Mouse (Mus musculus) heart, adult 2 months (tissue): Measurements from ENCODE around the gene Ccdc142. TPM values are rescaled to one million over a fixed set of nuclear protein-coding genes. Genes with fewer than 3 reads are reported as not detected.

Experiments used
- DNase-seq, 2 experiments: peaks; one replicate each; pipeline ENCODE4 v3.0.0; 2021
- H3K27ac ChIP-seq: fragments of 200-600 bp; 2 replicates; pipeline ENCODE4 v1.8.1; 2022
- H3K27me3 ChIP-seq: fragments of 200-500 bp; 2 replicates; pipeline ENCODE4 v1.6.1; 2012; ENCODE audit warnings: mild to moderate bottlenecking, low read length, inconsistent platforms, mixed read lengths; ENCODE audit not compliant: control insufficient read depth, insufficient read depth
- H3K36me3 ChIP-seq: fragments of 200-500 bp; 2 replicates; pipeline ENCODE4 v1.6.1; 2012; ENCODE audit warnings: low read length, inconsistent platforms; ENCODE audit not compliant: control insufficient read depth, insufficient read depth
- H3K4me1 ChIP-seq: fragments of 200-500 bp; 2 replicates; pipeline ENCODE4 v1.6.1; 2011; ENCODE audit warnings: low read length; ENCODE audit not compliant: control insufficient read depth, insufficient read depth
- H3K4me3 ChIP-seq: fragments of 200-600 bp; 2 replicates; pipeline ENCODE4 v1.8.1; 2022
- H3K79me2 ChIP-seq: fragments of 200-500 bp; replicated peaks from 2 replicates; pipeline ENCODE4 v1.6.1; 2012; ENCODE audit warnings: mild to moderate bottlenecking, inconsistent platforms, low read length, moderate library complexity, mixed read lengths; ENCODE audit not compliant: control insufficient read depth, insufficient read depth
- H3K9ac ChIP-seq: fragments of 200-500 bp; 2 replicates; pipeline ENCODE4 v1.6.1; 2012; ENCODE audit warnings: low read depth, mild to moderate bottlenecking, control low read depth, inconsistent platforms, low read length, mixed read lengths
- CTCF ChIP-seq: fragments of 200-600 bp; IDR thresholded peaks from 2 replicates; pipeline ENCODE4 v1.8.1; 2022; ENCODE audit warnings: antibody characterized with exemption, mild to moderate bottlenecking, moderate library complexity
- EP300 ChIP-seq: fragments of 200-500 bp; IDR thresholded peaks from 2 replicates; pipeline ENCODE4 v1.6.1; 2011; ENCODE audit warnings: low read depth, low read length, control low read depth; ENCODE audit not compliant: insufficient read depth
- POLR2A ChIP-seq: fragments of 200-500 bp; IDR thresholded peaks from 2 replicates; pipeline ENCODE4 v1.6.1; 2011; ENCODE audit warnings: mild to moderate bottlenecking, low read depth, low read length, control low read depth; ENCODE audit not compliant: insufficient read depth
- WGBS: fragments of 180-500 bp; shearing (Covaris S2); methylation state at CpG from one replicate; pipeline ENCODE4 v1.1.7; 2018; 5-methylcytosine and 5-hydroxymethylcytosine counted together
- intact Hi-C: fragments of 180-260 bp; cut with DNase I; formaldehyde crosslinking; loops from one replicate; pipeline ENCODE4 v1.15.1; 2025
- polyA plus RNA-seq: library from polyadenylated mRNA; depleted of rRNA; stranded (reverse); fragments of >200 nt; gene quantifications from 2 replicates; pipeline ENCODE4 v1.2.3, GENCODE M21; 2012
- total RNA-seq, 2 experiments: library from RNA; stranded (reverse); gene quantifications; 2 replicates each; pipeline ENCODE4 v1.2.3; 2021

Ccdc142 gene
- total and polyA plus RNA-seq, 3 experiments, result 2.0 to 2.5 (median 2.4) TPM

- DNase-seq, result peak in 1 of 2 experiments; percentile 43
- H3K79me2 ChIP-seq, result no peaks in the 10 kb centered on the region
- WGBS, result 5% methylated on average over 11 of the region's 11 CpGs
- H3K4me3 ChIP-seq, result peak overlapping the region; percentile 63
- TF ChIP-seq POLR2A (no peak), CTCF (no peak), EP300 (no peak)
- intact Hi-C loops, result no loop called here
- no peaks in the 10 kb centered on the region for H3K36me3 ChIP-seq
- peaks cover 7% of the 10 kb centered on the region; the same call in 1 of the 2 replicates for H3K4me1 ChIP-seq
- peak overlapping the region; percentile 89 for H3K27ac ChIP-seq
- H3K27me3 ChIP-seq, result no peaks in the 10 kb centered on the region
- peak overlapping the region; percentile 79 for H3K9ac ChIP-seq
Observed at GRCm38 (mm10) chr6:83138056-83138455, 36.7 kb downstream of the Ccdc142 start.

- Histone ChIP-seq H3K79me2 (no peaks in the 10 kb centered on the region), H3K4me1 (peaks cover 7% of the 10 kb centered on the region; the same call in 1 of the 2 replicates), H3K36me3 (no peaks in the 10 kb centered on the region), H3K9ac (no peak overlapping the region), H3K27me3 (no peaks in the 10 kb centered on the region), H3K27ac (no peak overlapping the region), H3K4me3 (no peak overlapping the region)
- TF ChIP-seq CTCF (no peak), EP300 (no peak), POLR2A (no peak)
- intact Hi-C loops, result loop anchor here (2.0 kb wide), 1 partner anchor 19 kb away; no protein-coding TSS in a partner anchor
- 86% methylated on average over 8 of the region's 8 CpGs for WGBS
- no peak for DNase-seq
Observed at GRCm38 (mm10) chr6:83140044-83140443, 38.6 kb downstream of the Ccdc142 start.

DNA sequence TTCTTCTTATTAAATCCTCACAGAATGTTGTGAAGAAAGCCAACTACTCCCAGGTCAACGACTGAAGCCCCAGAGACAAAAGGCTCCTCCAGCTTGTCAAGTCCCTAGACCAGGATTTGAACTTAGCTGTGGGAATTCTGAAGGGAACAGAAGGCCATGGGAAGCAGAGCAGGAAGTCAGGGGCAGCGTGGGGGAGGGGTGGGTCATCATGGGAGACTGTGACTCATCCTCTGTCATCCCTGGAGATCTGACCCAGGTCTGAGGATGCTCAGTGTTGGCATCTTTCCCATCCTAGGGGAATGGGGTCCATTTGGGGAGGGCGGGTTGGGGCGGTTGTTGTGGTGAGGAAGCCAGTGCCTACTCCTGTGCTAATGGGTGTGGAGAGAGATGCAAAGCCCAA, 40.2 kb downstream of the Ccdc142 start:
- TF ChIP-seq EP300, result no peak
- 0 out of 2 replicates have a peak, but pooled peaks have one; percentile 16 for TF ChIP-seq POLR2A
- Histone ChIP-seq H3K79me2 (no peaks in the 10 kb centered on the region), H3K4me3 (peak overlapping the region; percentile 47; the same call in 1 of the 2 replicates), H3K4me1 (peaks cover 2% of the 10 kb centered on the region; the same call in 1 of the 2 replicates), H3K27ac (peak overlapping the region; percentile 49; the same call in 1 of the 2 replicates), H3K36me3 (no peaks in the 10 kb centered on the region), H3K9ac (no peak overlapping the region), H3K27me3 (no peaks in the 10 kb centered on the region)
- no peak for DNase-seq
- WGBS, result 40% methylated on average over 4 of the region's 4 CpGs
- intact Hi-C loops, result loop anchor here (2.0 kb wide), 1 partner anchor 17 kb away; no protein-coding TSS in a partner anchor

- no peaks in the 10 kb centered on the region for H3K79me2 ChIP-seq
- H3K4me3 ChIP-seq, result peak overlapping the region; percentile 47
- H3K9ac ChIP-seq, result peak overlapping the region; percentile 50; the same call in 1 of the 2 replicates
- DNase-seq, result peak; percentile 38 to 50
- H3K27me3 ChIP-seq, result no peaks in the 10 kb centered on the region
- peak overlapping the region; percentile 49 for H3K27ac ChIP-seq
- intact Hi-C loops, result no loop called here
- H3K36me3 ChIP-seq, result no peaks in the 10 kb centered on the region
- H3K4me1 ChIP-seq, result peaks cover 2% of the 10 kb centered on the region; the same call in 1 of the 2 replicates
- TF ChIP-seq CTCF (no peak), POLR2A (peak; percentile 48)
- WGBS, result 6% methylated on average over 41 of the region's 41 CpGs
Observed at GRCm38 (mm10) chr6:83142211-83142731, 40.9 kb downstream of the Ccdc142 start.

DNA sequence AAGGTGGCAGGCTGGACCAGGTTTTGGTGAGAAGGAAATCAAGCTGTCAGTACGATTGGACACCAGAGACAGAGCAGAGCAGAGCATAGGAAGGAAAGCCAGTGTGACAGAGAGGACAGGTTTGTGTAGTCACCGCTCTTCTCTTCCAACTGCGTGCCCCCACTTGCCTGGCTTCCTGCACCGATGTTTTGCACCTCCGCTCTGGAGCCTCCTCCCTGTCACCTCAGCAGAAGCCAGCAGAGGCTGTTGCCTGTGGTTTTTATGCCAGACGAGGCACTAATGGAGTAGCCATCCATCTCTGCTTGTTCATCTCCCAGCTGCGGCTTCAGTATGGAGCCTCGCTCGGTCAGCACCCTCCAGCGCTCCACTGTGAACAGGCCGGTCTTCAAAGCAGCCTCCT, 41.5 kb downstream of the Ccdc142 start:
- no peak for TF ChIP-seq POLR2A

GRCm38 (mm10) chr6:83145209-83145608, 43.8 kb downstream of the Ccdc142 start:
- intact Hi-C loops, result no loop called here
- 22% methylated on average over 2 of the region's 2 CpGs for WGBS
- Histone ChIP-seq H3K4me3 (no peak overlapping the region), H3K27me3 (no peaks in the 10 kb centered on the region), H3K4me1 (0 out of 2 replicates have a peak, but pooled peaks cover 2% of the 10 kb centered on the region), H3K9ac (no peak overlapping the region), H3K79me2 (no peaks in the 10 kb centered on the region), H3K27ac (no peak overlapping the region), H3K36me3 (no peaks in the 10 kb centered on the region)
- TF ChIP-seq POLR2A, result no peak
- TF ChIP-seq CTCF, result no peak
- no peak for TF ChIP-seq EP300
- DNase-seq, result no peak

More for the DNA sequence above, 41.5 kb downstream of the Ccdc142 start:
- intact Hi-C loops, result no loop called here
- Histone ChIP-seq H3K79me2 (no peaks in the 10 kb centered on the region), H3K27ac (no peak overlapping the region; the same call in 1 of the 2 replicates), H3K4me3 (no peak overlapping the region), H3K9ac (no peak overlapping the region), H3K36me3 (no peaks in the 10 kb centered on the region), H3K27me3 (no peaks in the 10 kb centered on the region), H3K4me1 (peaks cover 2% of the 10 kb centered on the region; the same call in 1 of the 2 replicates)
- no peak for DNase-seq
- 77% methylated on average over 11 of the region's 11 CpGs for WGBS
